Mouse (Mus musculus): ENCODE results near the gene Nmnat2. TPM values are rescaled to one million over a fixed set of nuclear protein-coding genes. Genes with fewer than 3 reads are reported as not detected.

Gene Nmnat2
- polyA plus RNA-seq, 1 experiment from 2014 or later: not detected

DNA sequence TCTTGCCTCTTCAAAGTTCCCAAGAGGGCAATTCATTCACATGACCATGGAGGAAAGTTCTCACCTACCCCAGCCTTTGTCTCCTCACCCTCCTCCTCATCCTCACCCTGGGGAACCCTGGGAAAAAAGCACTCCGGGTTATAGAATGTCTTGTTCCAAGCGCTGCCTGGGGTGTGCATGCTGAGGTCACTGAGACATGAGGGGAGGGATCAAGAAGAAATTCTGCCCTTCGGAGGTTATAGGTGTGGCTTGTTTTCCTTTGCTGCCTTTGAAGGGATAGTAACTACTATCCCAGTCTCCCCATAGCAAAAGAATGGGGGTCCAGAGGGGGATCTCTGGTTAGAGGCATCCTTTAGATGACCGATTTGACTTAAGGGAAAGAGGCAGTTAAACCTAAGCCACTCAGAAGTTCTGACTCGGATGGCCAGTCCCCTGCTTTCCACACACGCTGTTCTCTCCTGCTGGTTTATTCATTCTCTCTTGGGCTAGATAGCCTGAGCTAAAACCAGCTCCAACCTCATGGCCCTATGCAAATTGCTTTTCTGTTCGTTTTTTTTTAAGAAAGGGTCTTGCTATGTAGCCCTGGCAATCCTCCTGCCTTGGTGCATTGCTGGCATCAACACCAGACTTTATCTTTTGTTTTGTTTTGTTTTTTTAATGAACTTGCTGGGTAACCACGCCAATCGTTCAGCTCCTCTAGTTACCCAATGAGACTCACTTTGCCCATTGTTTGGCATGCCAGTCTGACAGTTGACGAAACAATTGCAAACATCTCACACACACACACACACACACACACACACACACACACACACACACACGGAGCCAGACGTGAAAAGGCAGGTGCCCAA lies 139.7 kb downstream of the Nmnat2 start:
- H3K27ac ChIP-seq: no peak overlapping the region
- no peaks in the 10 kb centered on the region for H3K36me3 ChIP-seq (ENCODE audit: inconsistent target)
- H3K79me2 ChIP-seq (ENCODE audit: inconsistent target): no peaks in the 10 kb centered on the region
- WGBS (ENCODE audit: missing documents): 48% methylated on average over 10 of the region's 12 CpGs
- H3K4me3 ChIP-seq (ENCODE audit: inconsistent target): no peak overlapping the region

DNA sequence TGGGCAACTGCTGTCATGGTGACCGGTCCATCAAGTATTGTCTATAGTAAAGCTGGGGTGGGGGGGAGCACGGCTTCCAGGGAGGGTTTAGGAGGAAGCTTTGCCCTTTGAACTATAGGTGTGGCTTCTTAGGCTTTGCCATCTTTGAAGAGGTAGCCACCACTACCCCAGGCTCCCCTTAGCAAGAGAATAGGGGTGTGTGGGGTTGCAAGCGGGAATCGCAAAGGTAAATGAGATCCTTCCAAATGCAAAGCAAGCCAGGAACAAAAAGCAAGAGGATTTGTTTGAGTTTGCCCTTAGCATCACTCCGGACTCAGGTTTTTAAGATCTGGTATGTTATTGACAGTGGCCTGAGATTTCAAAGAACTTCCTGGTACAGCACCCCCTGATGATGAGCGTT lies 140.5 kb downstream of the Nmnat2 start:
- WGBS (ENCODE audit: missing documents): 73% methylated on average over 6 of the region's 6 CpGs
- H3K36me3 ChIP-seq (ENCODE audit: inconsistent target): no peaks in the 10 kb centered on the region
- no peak overlapping the region for H3K4me3 ChIP-seq (ENCODE audit: inconsistent target)
- no peak overlapping the region for H3K27ac ChIP-seq
- no peaks in the 10 kb centered on the region for H3K79me2 ChIP-seq (ENCODE audit: inconsistent target)

DNA sequence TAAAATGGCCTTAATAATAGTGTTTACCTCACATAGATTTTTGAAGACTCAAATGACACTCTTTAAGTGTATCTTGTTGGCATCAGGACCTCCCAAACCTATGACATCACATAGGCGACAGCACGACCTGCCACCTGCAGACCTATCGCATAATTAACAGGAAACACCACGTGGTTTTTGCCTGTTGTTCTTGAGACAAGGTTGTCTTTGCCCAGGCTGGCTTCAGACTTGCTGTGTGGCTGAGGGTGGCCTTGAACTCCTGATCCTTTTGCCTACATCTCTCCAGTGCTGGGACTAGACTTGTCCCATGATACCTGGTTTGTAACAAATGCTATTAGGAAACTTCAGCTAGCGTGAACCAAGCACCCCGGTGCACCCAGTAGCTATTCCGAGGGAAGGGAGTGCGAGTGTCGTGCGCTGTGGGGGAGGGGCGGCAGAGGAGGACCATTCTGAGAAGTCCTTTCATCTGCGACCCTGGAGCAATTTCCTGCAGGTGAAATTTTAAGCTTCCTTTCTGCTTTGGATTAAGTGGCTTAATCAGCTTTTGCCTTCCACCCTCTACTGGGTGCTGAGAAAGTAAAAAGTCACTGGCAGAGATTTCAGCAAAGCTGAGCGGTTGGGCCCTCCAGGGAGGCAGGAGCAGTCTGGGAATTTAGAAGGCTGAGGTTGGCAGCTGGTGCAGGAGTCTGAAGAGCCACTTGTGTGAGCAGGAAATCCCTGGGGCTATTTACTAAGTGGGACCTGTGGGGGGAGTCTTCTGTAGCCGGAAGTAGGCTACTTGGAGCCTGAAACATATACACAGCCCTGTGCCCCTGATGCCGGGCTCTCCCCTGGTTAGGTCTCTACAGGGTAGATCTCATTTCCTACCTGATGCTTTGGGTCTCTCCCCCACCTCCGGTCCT lies 141.3 kb downstream of the Nmnat2 start:
- H3K27ac ChIP-seq: no peak overlapping the region
- 22% methylated on average over 16 of the region's 16 CpGs for WGBS (ENCODE audit: missing documents)
- no peaks in the 10 kb centered on the region for H3K79me2 ChIP-seq (ENCODE audit: inconsistent target)
- no peak overlapping the region for H3K4me3 ChIP-seq (ENCODE audit: inconsistent target)
- no peaks in the 10 kb centered on the region for H3K36me3 ChIP-seq (ENCODE audit: inconsistent target)

DNA sequence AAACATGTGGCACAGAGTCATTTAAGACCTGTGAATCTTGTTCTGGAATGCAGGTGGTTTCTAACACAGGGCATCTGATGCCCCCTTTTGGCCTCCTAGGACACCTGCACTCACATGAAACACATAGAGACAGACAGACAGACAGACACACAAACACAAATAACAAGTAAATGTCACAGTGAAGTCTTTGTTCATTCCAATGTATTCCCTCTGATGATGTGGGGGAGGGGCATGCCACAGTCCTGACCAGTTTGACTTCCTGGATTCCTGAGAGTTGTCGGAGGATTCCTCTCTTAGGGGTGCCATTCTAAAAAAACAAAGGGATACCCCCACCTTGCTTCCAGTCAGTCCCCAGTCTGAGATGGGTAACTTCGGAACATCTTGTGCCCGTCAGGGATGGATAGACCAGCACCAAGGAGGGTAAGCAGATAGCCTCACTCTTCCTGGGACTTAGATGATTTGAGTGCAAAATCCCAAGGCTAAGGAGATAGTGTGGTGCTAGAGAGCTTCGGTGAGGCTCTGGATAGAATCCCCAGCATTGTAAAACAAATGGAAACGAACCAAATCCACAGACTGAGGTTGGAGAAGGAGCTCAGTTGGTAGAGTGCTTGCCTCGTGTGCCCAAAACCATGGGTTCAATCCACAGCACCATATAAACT lies 142.4 kb downstream of the Nmnat2 start:
- Histone ChIP-seq H3K79me2 (ENCODE audit: inconsistent target) (no peaks in the 10 kb centered on the region), H3K4me3 (ENCODE audit: inconsistent target) (no peak overlapping the region), H3K36me3 (ENCODE audit: inconsistent target) (no peaks in the 10 kb centered on the region), H3K27ac (no peak overlapping the region)
- WGBS (ENCODE audit: missing documents): 89% methylated on average over 6 of the region's 6 CpGs

DNA sequence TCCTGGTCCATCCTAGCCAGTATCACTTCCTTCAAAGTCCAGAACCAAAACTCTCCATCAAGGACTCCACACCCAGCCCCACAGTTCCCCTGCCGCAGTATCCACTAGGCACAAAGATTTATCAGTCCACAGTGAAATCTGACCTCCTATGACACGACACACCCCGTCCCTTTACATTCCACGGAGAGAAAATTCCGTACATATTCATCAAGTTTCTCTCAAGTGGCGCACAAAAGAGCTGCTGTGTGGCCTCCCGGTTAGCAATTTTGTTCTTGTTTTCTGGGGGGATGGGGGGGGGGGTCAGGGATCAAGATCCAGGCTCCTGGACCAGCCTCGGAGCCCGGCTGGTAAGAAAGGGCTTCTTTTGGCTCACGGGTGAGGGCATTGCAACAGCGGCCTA lies 143.8 kb downstream of the Nmnat2 start:
- no peaks in the 10 kb centered on the region for H3K79me2 ChIP-seq (ENCODE audit: inconsistent target)
- H3K27ac ChIP-seq: no peak overlapping the region
- H3K4me3 ChIP-seq (ENCODE audit: inconsistent target): no peak overlapping the region
- 93% methylated on average over 11 of the region's 11 CpGs for whole genome bisulfite sequencing (ENCODE audit: missing documents)
- no peaks in the 10 kb centered on the region for H3K36me3 ChIP-seq (ENCODE audit: inconsistent target)

DNA sequence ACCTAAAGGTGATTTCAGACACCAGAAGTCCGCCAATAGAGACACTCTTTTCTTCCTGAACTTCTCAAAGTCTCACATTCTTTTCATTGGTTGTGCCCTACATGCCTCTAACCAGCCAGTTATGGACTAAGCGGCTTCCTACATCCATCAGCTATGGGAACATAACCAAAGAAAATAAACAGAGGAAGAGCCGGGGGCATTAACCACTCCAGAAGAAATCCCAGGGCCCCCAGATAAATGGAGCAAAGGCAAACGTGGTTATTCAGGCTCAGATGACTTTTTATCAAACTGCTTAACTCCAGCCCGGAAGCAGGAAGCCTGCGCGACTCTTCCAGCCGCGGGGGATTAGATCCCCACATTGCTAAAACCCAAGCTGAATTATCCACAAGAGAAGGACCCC lies 146.1 kb downstream of the Nmnat2 start:
- H3K36me3 ChIP-seq (ENCODE audit: inconsistent target): no peaks in the 10 kb centered on the region
- no peak overlapping the region for H3K4me3 ChIP-seq (ENCODE audit: inconsistent target)
- no peaks in the 10 kb centered on the region for H3K79me2 ChIP-seq (ENCODE audit: inconsistent target)
- 40% methylated on average over 9 of the region's 9 CpGs for WGBS (ENCODE audit: missing documents)
- no peak overlapping the region for H3K27ac ChIP-seq

DNA sequence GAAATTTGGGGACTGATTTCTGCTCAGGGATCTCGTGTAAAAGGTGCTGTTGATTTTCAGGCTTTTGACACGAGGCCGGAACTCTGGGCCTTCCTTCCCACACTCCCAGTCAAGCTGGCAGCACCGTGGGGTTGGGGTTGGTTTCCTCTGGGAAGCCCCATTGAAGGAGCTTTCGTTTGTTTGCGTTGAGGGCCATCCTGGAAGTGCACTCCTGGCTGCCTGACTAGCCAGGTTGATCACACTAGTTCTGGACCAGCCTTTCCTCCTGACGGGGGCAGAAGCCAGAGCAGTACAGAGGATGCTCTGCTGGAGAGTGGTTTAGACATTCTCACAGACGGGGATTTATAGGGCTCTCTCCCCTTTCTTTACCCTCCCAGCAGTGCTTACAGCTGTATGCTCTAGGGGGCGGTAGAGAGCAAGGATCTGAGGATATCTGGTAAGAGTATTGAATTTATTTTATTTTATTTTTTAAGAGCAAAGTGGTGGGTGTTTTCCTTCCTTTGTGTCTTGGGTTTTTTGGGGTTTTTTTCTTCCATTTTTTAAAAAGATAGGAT lies 146.6 kb downstream of the Nmnat2 start:
- no peak overlapping the region for H3K4me3 ChIP-seq (ENCODE audit: inconsistent target)
- no peak overlapping the region for H3K27ac ChIP-seq
- 16% methylated on average over 9 of the region's 9 CpGs for WGBS (ENCODE audit: missing documents)
- no peaks in the 10 kb centered on the region for H3K36me3 ChIP-seq (ENCODE audit: inconsistent target)
- H3K79me2 ChIP-seq (ENCODE audit: inconsistent target): no peaks in the 10 kb centered on the region

DNA sequence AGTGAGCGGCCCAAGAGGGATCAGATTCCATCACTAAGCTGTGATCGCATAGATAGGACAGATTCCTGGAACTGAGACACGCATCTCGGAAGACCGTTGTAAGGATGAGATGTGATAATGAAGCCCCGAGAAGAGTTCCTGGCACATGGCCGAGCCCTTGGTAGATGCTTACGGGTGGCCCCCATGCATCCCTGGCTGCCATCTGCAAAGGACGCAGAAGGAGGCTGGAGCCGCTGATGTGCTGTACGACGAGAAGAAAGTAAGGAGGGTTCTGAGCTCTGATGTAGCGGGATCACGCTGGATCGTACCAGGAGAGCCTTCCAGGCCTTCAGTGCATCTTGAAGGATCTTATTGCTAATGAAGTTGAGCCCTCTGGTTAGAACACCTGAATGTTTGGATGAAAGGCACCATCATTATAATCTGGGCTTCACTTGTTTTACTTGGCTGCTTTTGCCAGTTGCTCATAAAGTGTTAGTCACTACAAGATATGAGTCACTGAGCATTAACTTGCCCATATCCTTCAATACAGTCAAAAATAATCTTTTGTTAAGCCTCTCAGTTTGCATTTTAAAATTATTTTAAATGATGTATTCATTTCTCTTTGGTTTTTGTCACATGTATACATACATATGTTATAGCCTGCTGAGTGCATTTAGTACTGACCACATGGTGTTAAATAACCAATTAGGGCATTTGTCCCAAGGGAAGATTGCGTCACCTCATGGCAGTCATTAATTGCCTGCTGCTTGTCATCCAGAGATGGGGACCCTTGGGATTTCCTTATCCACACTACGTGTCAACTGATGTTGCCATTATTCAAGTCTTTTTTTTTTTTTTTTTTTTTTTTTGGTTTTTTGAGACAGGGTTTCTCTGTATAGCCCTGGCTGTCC lies 147.7 kb downstream of the Nmnat2 start:
- Histone ChIP-seq H3K27ac (no peak overlapping the region), H3K4me3 (ENCODE audit: inconsistent target) (no peak overlapping the region), H3K79me2 (ENCODE audit: inconsistent target) (no peaks in the 10 kb centered on the region), H3K36me3 (ENCODE audit: inconsistent target) (no peaks in the 10 kb centered on the region)
- 95% methylated on average over 16 of the region's 17 CpGs for WGBS (ENCODE audit: missing documents)

DNA sequence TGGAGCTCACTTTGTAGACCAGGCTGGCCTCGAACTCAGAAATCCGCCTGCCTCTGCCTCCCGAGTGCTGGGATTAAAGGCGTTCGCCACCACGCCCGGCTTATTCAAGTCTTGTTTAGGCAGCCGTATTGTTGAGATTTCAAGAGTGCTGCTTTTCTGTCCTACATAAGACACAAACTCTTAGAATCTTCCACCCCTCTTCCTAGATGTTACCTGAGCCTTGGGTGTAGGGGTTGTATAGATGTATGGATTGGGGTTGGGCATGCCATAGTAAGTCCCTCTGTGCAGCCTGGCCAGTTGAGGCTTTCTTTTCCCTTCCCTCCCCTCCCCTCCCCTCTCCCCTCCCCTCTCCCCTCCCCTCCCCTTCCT lies 148.4 kb downstream of the Nmnat2 start:
- H3K36me3 ChIP-seq (ENCODE audit: inconsistent target): no peaks in the 10 kb centered on the region
- 100% methylated on average over 5 of the region's 8 CpGs for WGBS (ENCODE audit: missing documents)
- no peak overlapping the region for H3K27ac ChIP-seq
- no peak overlapping the region for H3K4me3 ChIP-seq (ENCODE audit: inconsistent target)
- no peaks in the 10 kb centered on the region for H3K79me2 ChIP-seq (ENCODE audit: inconsistent target)

DNA sequence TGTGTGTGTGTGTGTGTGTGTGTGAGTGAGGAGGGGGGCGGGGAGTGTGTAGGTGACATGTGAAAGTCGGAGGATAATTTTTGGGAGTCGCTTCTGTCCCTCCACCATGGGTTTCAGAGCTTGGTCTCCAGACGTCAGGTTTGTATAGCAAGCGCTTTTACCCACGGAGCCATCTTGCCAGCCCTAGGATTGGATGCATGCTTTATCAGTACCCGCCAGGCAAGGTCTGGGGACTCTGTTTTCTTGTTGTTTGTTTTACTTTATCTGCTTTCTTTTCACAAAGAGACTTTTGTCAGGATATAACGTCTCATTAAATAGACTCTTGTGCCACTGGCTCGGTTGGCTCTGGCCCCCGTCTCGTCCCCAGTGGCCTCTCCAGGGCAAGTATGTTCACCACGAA lies 150.0 kb downstream of the Nmnat2 start:
- Histone ChIP-seq H3K79me2 (ENCODE audit: inconsistent target) (no peaks in the 10 kb centered on the region), H3K27ac (no peak overlapping the region), H3K36me3 (ENCODE audit: inconsistent target) (no peaks in the 10 kb centered on the region), H3K4me3 (ENCODE audit: inconsistent target) (no peak overlapping the region)
- WGBS (ENCODE audit: missing documents): 88% methylated on average over 12 of the region's 12 CpGs

DNA sequence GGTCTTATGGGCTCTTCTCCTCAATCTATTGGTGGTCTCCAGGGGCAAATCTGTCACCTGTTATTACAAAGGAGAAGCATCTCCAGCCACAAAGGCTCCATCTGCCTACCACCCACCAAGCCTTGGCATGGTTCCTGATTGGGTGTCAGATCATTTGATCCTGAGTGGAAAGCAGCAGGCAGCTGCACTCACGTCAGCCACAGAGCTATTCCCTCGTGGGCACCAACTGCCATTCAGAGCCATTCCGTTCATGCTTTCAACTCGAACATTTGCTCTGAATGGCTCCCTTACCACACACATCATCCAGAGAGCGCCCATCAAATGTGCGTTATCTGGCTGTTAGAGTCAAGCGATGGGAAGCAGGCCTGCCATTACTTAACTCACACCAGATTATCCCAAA lies 153.1 kb downstream of the Nmnat2 start:
- WGBS (ENCODE audit: missing documents): 89% methylated on average over 7 of the region's 7 CpGs
- no peaks in the 10 kb centered on the region for H3K79me2 ChIP-seq (ENCODE audit: inconsistent target)
- no peak overlapping the region for H3K27ac ChIP-seq
- H3K36me3 ChIP-seq (ENCODE audit: inconsistent target): no peaks in the 10 kb centered on the region
- no peak overlapping the region for H3K4me3 ChIP-seq (ENCODE audit: inconsistent target)

DNA sequence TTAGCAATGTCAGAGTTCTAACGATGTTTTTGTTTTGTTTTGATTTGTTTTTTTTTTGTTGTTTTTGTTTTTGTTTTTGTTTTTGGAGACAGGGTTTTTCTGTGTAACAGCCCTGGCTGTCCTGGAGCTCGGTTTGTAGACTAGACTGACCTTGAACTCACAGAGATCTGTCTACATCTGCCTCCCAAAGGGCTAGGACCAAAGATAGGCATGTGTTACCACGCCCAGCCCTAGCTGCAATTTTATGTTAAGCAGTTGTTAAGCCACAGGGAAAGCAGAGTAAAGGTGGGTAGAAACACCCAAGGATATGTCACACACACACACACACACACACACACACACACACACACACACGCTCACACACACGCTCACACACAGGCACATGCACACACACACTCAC lies 154.6 kb downstream of the Nmnat2 start:
- H3K36me3 ChIP-seq (ENCODE audit: inconsistent target): no peaks in the 10 kb centered on the region
- H3K4me3 ChIP-seq (ENCODE audit: inconsistent target): no peak overlapping the region

DNA sequence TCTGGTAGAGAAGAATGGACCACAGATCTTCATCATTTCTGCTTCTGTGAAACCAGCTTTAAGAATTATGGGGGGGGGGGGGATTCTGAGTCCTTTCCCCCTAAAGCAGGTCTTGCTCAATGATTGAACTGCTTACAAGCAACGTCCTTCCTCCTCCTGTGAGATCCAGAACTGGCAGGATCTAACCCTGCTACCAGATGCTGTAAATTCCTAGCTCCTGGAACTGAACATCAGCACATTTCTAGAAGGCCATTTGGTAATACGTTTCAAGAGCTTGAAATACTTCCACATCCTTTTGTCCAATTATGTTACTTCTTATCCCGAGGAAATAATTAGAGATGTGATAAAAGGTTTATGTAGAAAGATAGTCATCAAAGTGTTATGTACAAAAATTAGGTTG lies 155.0 kb downstream of the Nmnat2 start:
- Histone ChIP-seq H3K79me2 (ENCODE audit: inconsistent target) (no peaks in the 10 kb centered on the region), H3K36me3 (ENCODE audit: inconsistent target) (no peaks in the 10 kb centered on the region), H3K27ac (no peak overlapping the region), H3K4me3 (ENCODE audit: inconsistent target) (no peak overlapping the region)
- WGBS (ENCODE audit: missing documents): 66% methylated on average over 3 of the region's 3 CpGs

More for the DNA sequence above, 154.6 kb downstream of the Nmnat2 start:
- Histone ChIP-seq H3K27ac (no peak overlapping the region), H3K79me2 (ENCODE audit: inconsistent target) (no peaks in the 10 kb centered on the region)
- 74% methylated on average over 5 of the region's 5 CpGs for WGBS (ENCODE audit: missing documents)

DNA sequence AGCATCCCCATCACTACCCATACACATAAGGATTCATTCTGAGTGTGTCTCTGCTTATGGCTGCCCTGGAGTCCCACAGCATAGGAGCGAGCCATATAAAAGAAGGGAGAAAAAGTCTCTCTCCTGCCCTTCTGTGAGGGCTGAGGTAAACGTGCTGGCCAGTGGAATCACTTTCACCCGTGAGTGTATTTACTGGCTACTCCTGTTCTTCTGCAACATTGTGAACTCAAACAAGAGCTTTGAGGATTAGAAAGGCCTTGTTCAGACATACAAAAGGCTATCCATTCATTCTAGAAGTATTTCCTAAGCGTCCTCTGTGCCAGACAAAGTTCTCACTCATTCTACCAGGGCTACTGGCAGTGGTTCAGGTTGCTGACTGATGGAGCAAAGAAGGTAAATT lies 156.8 kb downstream of the Nmnat2 start:
- H3K36me3 ChIP-seq (ENCODE audit: inconsistent target): no peaks in the 10 kb centered on the region
- H3K79me2 ChIP-seq (ENCODE audit: inconsistent target): no peaks in the 10 kb centered on the region
- WGBS (ENCODE audit: missing documents): 78% methylated on average over 4 of the region's 4 CpGs
- no peak overlapping the region for H3K27ac ChIP-seq
- H3K4me3 ChIP-seq (ENCODE audit: inconsistent target): no peak overlapping the region
